ENCODE assay signal across 11 mouse cellular contexts in the genomic region with DNA sequence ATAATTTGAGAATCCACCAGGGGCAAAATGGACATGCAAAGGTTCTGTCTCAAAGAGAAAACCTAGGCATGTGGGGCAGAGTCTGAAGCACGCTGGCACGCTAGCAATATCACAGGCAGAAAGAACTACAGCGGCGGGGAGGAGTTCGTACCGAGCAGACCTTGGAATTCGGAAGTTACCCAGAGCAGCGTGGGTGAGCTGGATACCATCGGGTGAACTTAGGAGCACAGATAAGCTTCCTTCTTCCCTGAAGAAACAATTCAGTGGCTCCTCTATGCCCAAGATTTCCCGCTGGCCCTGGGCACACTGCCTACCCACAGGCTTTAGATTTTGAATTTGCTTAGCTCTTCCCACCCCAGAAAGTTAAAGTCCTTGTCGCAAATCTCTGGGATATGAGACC.
A peak's percentile ranks its signal among the peaks of the same experiment; 100 is the strongest.
DNase-seq lines count a peak whose midpoint lies in the region; ATAC-seq and TF ChIP-seq lines count a peak whose summit lies in the region.
"Had no signal": no experiment of that assay in that cellular context is flagged by ENCODE, and none has a peak within 500 bp of the region (broad histone marks: within the 10 kb centered on the region; RNA-seq: fewer than 3 reads in every experiment).

No protein-coding gene starts in this region.

- TF ChIP-seq EP300 in stomach, postnatal 0 days (optimal IDR thresholded peaks at IDR 0.05) = no peak

- 0 out of 2 replicates have a peak overlapping the region, but pooled peaks have one; percentile 6 for H3K4me2 ChIP-seq in midbrain, embryonic 13.5 days (replicated peaks)
- H3K4me2 ChIP-seq in midbrain, embryonic 16.5 days (ENCODE audit: low read length) = no peak overlapping the region
- H3K4me2 ChIP-seq in kidney, postnatal 0 days (ENCODE audit: low read length) = peak overlapping the region; percentile 42
- H3K4me2 ChIP-seq in stomach, postnatal 0 days (replicated peaks; ENCODE audit: low read depth) = peak overlapping the region; percentile 15
- H3K4me2 ChIP-seq: midbrain, embryonic 11.5 days had no signal

- H3K36me3 ChIP-seq in midbrain, embryonic 13.5 days = no peaks in the 10 kb centered on the region
- H3K36me3 ChIP-seq in midbrain, embryonic 16.5 days (ENCODE audit: control insufficient read depth, insufficient read depth, low read length) = no peaks in the 10 kb centered on the region
- H3K36me3 ChIP-seq in kidney, postnatal 0 days (ENCODE audit: insufficient read depth, low read length) = no peaks in the 10 kb centered on the region
- no peaks in the 10 kb centered on the region for H3K36me3 ChIP-seq in stomach, postnatal 0 days (ENCODE audit: control insufficient read depth, insufficient read depth, low read length)

- peak; percentile 4 for DNase-seq in adrenal gland, adult 2 months
- DNase-seq in adrenal gland, adult 18-20 months (ENCODE audit: low spot score in 2 of 2) = no peak
- no peak for DNase-seq in kidney, postnatal 0 days (ENCODE audit: low spot score)
- DNase-seq in stomach, postnatal 0 days (ENCODE audit: low spot score) = no peak
- no peak for DNase-seq in right cerebral cortex, adult 18-20 months
- no peak for DNase-seq in spleen, postnatal 14 days (ENCODE audit: low spot score in 2 of 2)
- DNase-seq: thymus, postnatal 25 days had no signal

- H3K9me3 ChIP-seq in midbrain, embryonic 13.5 days = no peaks in the 10 kb centered on the region
- no peaks in the 10 kb centered on the region for H3K9me3 ChIP-seq in midbrain, embryonic 16.5 days (replicated peaks; ENCODE audit: control insufficient read depth, low read length, poor library complexity, severe bottlenecking)
- H3K9me3 ChIP-seq in kidney, postnatal 0 days (replicated peaks; ENCODE audit: low read length) = no peaks in the 10 kb centered on the region
- H3K9me3 ChIP-seq in stomach, postnatal 0 days (ENCODE audit: control insufficient read depth, low read length) = no peaks in the 10 kb centered on the region

- H3K4me3 ChIP-seq in midbrain, embryonic 13.5 days (replicated peaks) = no peak overlapping the region
- H3K4me3 ChIP-seq in midbrain, embryonic 16.5 days (ENCODE audit: low read depth, low read length) = no peak overlapping the region
- no peak overlapping the region for H3K4me3 ChIP-seq in kidney, postnatal 0 days (replicated peaks; ENCODE audit: low read depth, low read length)
- no peak overlapping the region for H3K4me3 ChIP-seq in stomach, postnatal 0 days (ENCODE audit: low read depth, low read length)

- TF ChIP-seq CTCF in kidney, postnatal 0 days (IDR thresholded peaks at IDR 0.05; ENCODE audit: low read depth) = no peak
- no peak for TF ChIP-seq CTCF in stomach, postnatal 0 days (IDR thresholded peaks at IDR 0.05; ENCODE audit: low read depth)

- no peaks in the 10 kb centered on the region for H3K27me3 ChIP-seq in midbrain, embryonic 13.5 days
- no peaks in the 10 kb centered on the region for H3K27me3 ChIP-seq in midbrain, embryonic 16.5 days (ENCODE audit: control insufficient read depth, insufficient read depth, low read depth, low read length)
- H3K27me3 ChIP-seq in kidney, postnatal 0 days (ENCODE audit: insufficient read depth, low read length) = no peaks in the 10 kb centered on the region
- H3K27me3 ChIP-seq in stomach, postnatal 0 days (ENCODE audit: control insufficient read depth, insufficient read depth, low read length) = no peaks in the 10 kb centered on the region

- WGBS in midbrain, embryonic 13.5 days = 72% methylated on average over 11 of the region's 11 CpGs
- WGBS in midbrain, embryonic 16.5 days = 53% methylated on average over 11 of the region's 11 CpGs
- WGBS in kidney, postnatal 0 days = 41% methylated on average over 11 of the region's 11 CpGs
- WGBS in stomach, postnatal 0 days = 33% methylated on average over 11 of the region's 11 CpGs

- H3K9ac ChIP-seq in midbrain, embryonic 13.5 days (replicated peaks) = no peak overlapping the region
- no peak overlapping the region for H3K9ac ChIP-seq in midbrain, embryonic 16.5 days (ENCODE audit: low read depth, low read length)
- H3K9ac ChIP-seq in kidney, postnatal 0 days (ENCODE audit: low read depth, low read length) = no peak overlapping the region
- H3K9ac ChIP-seq in stomach, postnatal 0 days (ENCODE audit: low read length) = no peak overlapping the region

- peak overlapping the region; percentile 14; the same call in 1 of the 2 replicates for H3K27ac ChIP-seq in midbrain, embryonic 13.5 days
- H3K27ac ChIP-seq in midbrain, embryonic 16.5 days (ENCODE audit: low read length) = no peak overlapping the region
- H3K27ac ChIP-seq in kidney, postnatal 0 days = no peak overlapping the region
- no peak overlapping the region for H3K27ac ChIP-seq in stomach, postnatal 0 days (replicated peaks)

- no peak for ATAC-seq in midbrain, embryonic 13.5 days
- ATAC-seq in midbrain, embryonic 16.5 days = no peak
- ATAC-seq in kidney, postnatal 0 days (replicated peaks; ENCODE audit: low FRiP score, low read depth) = no peak
- ATAC-seq in stomach, postnatal 0 days (ENCODE audit: low FRiP score, low TSS enrichment) = no peak
- ATAC-seq: forebrain, embryonic 16.5 days had no signal

- H3K4me1 ChIP-seq in midbrain, embryonic 13.5 days (replicated peaks) = no peaks in the 10 kb centered on the region; the same call in 1 of the 2 replicates
- H3K4me1 ChIP-seq in midbrain, embryonic 16.5 days (ENCODE audit: control insufficient read depth, insufficient read depth, low read length) = no peaks in the 10 kb centered on the region
- H3K4me1 ChIP-seq in kidney, postnatal 0 days (replicated peaks; ENCODE audit: insufficient read depth, low read length) = no peaks in the 10 kb centered on the region
- no peaks in the 10 kb centered on the region for H3K4me1 ChIP-seq in stomach, postnatal 0 days (replicated peaks; ENCODE audit: control insufficient read depth, insufficient read depth)
